Mouse (Mus musculus): ENCODE measurements around the gene Samd4b.

Samd4b gene

GRCm38 (mm10) chr7:28376011-28376771 is 221.8 kb downstream of the Samd4b start:
- 18% methylated on average over 30 of the region's 30 CpGs for WGBS

- WGBS = 2% methylated on average over 35 of the region's 36 CpGs
These were observed 222.6 kb downstream of the Samd4b start for GRCm38 (mm10) chr7:28375176-28375921.

GRCm38 (mm10) chr7:28374647-28375046 is 223.3 kb downstream of the Samd4b start:
- 67% methylated on average over 10 of the region's 10 CpGs for WGBS

GRCm38 (mm10) chr7:28373891-28374495 is 224.0 kb downstream of the Samd4b start:
- 88% methylated on average over 7 of the region's 7 CpGs for WGBS

- under 1% methylated on average over 9 of the region's 9 CpGs for WGBS
These were observed 224.8 kb downstream of the Samd4b start for GRCm38 (mm10) chr7:28373131-28373581.

GRCm38 (mm10) chr7:28372251-28373108 is 225.5 kb downstream of the Samd4b start, which contains the start of gene Plekhg2:
Plekhg2 (minus strand) TSS chr7:28372599.
- under 1% methylated on average over 66 of the region's 66 CpGs for WGBS

- 2% methylated on average over 41 of the region's 43 CpGs for WGBS
These were observed 226.4 kb downstream of the Samd4b start for GRCm38 (mm10) chr7:28371514-28371989.

GRCm38 (mm10) chr7:28370977-28371513 is 226.9 kb downstream of the Samd4b start:
- WGBS = 20% methylated on average over 11 of the region's 11 CpGs

GRCm38 (mm10) chr7:28370051-28370450 is 227.9 kb downstream of the Samd4b start:
- WGBS = 92% methylated on average over 14 of the region's 14 CpGs

- 89% methylated on average over 16 of the region's 16 CpGs for WGBS
These were observed 229.5 kb downstream of the Samd4b start for GRCm38 (mm10) chr7:28368276-28368920.

- WGBS = 82% methylated on average over 16 of the region's 16 CpGs
These were observed 230.2 kb downstream of the Samd4b start for GRCm38 (mm10) chr7:28367663-28368275.

- WGBS = 72% methylated on average over 16 of the region's 16 CpGs
These were observed 235.4 kb downstream of the Samd4b start for GRCm38 (mm10) chr7:28362441-28363060.

GRCm38 (mm10) chr7:28361647-28362341 is 236.2 kb downstream of the Samd4b start:
- 78% methylated on average over 20 of the region's 20 CpGs for WGBS

GRCm38 (mm10) chr7:28360291-28360690 is 237.7 kb downstream of the Samd4b start:
- WGBS = 90% methylated on average over 6 of the region's 6 CpGs

GRCm38 (mm10) chr7:28359854-28360253 is 238.1 kb downstream of the Samd4b start:
- 89% methylated on average over 10 of the region's 10 CpGs for WGBS

GRCm38 (mm10) chr7:28358431-28358830 is 239.5 kb downstream of the Samd4b start:
- WGBS = 73% methylated on average over 7 of the region's 7 CpGs

- 24% methylated on average over 5 of the region's 5 CpGs for WGBS
These were observed 240.0 kb downstream of the Samd4b start for GRCm38 (mm10) chr7:28357984-28358383.

GRCm38 (mm10) chr7:28356981-28357380 is 241.0 kb downstream of the Samd4b start:
- WGBS = 20% methylated on average over 5 of the region's 5 CpGs

GRCm38 (mm10) chr7:28355221-28355620 is 242.7 kb downstream of the Samd4b start:
- WGBS = 96% methylated on average over 3 of the region's 3 CpGs

Data from cerebral cortex, adult 2 months (tissue).